Mouse (Mus musculus) E14TG2a.4 (cell line): ENCODE data around the gene Pnmt.

ENCODE experiments used
- CTCF ChIP-seq: conservative IDR thresholded peaks from 2 replicates; pipeline ENCODE4 v1.5.1; 2014; ENCODE audit warnings: low read length
- NANOG ChIP-seq: IDR thresholded peaks from 2 replicates; pipeline ENCODE4 v1.6.1; 2014; ENCODE audit warnings: borderline replicate concordance, low read length, mixed read lengths

DNA sequence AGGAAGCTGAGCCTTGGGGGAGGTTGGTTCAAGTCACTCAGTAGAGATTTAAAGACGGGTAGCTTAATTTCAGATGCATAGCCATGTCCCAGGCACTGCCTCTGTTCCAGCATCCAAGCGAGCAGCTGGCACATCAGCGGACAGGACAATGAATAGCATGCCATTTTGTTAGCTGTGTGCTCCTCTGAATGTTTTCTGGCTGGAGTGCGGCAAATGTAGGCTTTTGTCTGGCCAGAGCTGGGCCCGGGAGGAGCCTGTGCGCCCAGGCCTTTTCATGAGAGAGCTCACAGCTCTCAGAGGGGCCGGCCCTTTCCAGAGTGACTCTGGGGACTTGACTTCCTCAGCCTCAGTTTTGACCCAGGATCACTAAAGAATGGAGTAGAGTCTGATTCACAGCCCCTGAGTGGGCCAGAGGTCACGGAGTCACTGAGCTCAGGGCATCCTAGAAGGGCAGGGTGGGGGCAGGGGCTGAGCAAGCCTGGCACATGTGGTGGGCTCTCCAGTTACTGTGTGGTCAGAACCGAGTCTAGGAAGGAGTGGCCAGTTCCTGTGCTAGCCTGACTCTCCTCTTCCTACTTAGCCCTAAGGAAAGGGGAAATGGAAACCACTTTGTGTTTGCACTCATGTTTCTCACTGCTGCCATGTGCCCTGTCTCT lies 25.3 kb upstream of the Pnmt start:
- TF ChIP-seq CTCF (no peak), NANOG (no peak)
